Mouse (Mus musculus): ENCODE data around the gene Tmem178b. TPM values are rescaled to one million over a fixed set of nuclear protein-coding genes. Genes with fewer than 3 reads are reported as not detected.

Tmem178b gene
- polyA plus RNA-seq (2012; ENCODE audit: insufficient read depth, insufficient read length, missing spikeins), result 2.2 and 3.3 TPM in 2 replicates

DNA sequence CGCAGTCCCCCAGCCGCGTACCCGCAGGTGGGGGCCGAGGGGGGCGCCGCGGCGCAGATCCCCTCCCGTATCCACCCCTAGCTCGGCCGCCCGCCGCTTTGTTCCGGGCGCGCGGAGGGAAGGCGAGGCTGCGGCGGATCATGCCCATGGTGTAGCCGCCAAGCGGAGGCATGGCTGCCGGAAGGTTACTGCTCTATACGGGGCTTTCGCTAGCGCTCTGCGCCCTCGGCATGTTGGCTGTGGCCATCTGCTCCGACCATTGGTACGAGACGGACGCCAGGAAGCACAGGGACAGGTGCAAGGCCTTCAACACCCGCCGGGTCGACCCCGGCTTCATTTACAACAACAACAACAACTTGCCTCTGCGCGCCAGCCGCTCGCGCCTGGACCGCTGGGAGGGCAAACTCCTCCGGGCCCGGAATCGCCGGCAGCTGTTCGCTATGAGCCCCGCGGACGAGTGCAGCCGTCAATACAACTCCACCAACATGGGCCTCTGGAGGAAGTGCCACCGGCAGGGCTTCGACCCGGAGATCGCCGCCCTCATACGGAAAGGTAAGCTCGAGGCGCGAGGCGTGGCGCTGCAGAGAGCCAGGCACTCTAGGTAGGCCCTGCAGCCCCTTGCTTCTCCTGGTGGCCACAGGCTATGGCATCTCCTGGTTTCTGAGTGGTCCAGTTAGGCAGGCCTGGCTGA, at the start of gene Tmem178b:
Gene Tmem178b, plus strand, starts transcription at position 371 of the 691 bp plus-strand sequence.
- Histone ChIP-seq H3K4me1 (ENCODE audit: control insufficient read depth, insufficient read depth, insufficient read length, low read length) (no peaks in the 10 kb centered on the region), H3K27ac (replicated peaks; ENCODE audit: low read depth, low read length) (no peak within 1 kb of the TSS), H3K4me3 (ENCODE audit: insufficient read depth, low read depth, low read length) (peak within 1 kb of the TSS; percentile 61)

DNA sequence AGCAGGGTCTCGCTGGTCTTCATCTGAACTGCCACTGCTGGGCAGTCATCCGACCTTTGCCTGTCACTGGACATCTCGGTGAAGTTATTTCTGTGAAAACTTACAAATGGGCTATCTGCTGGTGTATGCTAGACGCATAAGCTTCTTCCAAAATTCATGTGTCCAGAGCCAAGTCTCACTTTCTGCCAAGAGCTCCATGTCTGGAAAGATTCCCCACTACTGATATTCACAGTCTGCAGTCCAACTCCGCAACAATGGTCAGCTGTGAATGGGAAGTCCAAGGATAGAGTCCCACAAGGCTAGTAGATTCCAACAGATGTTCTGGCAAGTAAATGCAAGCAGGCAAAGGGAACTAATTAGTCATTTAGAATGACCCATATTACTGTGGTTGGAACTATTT, 44.3 kb upstream of the Tmem178b start:
- Histone ChIP-seq H3K4me1 (ENCODE audit: control insufficient read depth, insufficient read depth, insufficient read length, low read length) (no peaks in the 10 kb centered on the region), H3K4me3 (ENCODE audit: insufficient read depth, low read depth, low read length) (no peak overlapping the region)

GRCm38 (mm10) chr6:39843698-39844342, 29.3 kb upstream of the Tmem178b start:
- no peak overlapping the region for H3K4me3 ChIP-seq (ENCODE audit: insufficient read depth, low read depth, low read length)
- no peak overlapping the region for H3K27ac ChIP-seq (replicated peaks; ENCODE audit: low read depth, low read length)
- no peaks in the 10 kb centered on the region for H3K4me1 ChIP-seq (ENCODE audit: control insufficient read depth, insufficient read depth, insufficient read length, low read length)

More for the DNA sequence above, 44.3 kb upstream of the Tmem178b start:
- H3K27ac ChIP-seq (replicated peaks; ENCODE audit: low read depth, low read length), result no peak overlapping the region

- no peaks in the 10 kb centered on the region for H3K4me1 ChIP-seq (ENCODE audit: control insufficient read depth, insufficient read depth, insufficient read length, low read length)
- no peak overlapping the region for H3K4me3 ChIP-seq (ENCODE audit: insufficient read depth, low read depth, low read length)
- H3K27ac ChIP-seq (replicated peaks; ENCODE audit: low read depth, low read length), result no peak overlapping the region
These were observed 25.5 kb upstream of the Tmem178b start for GRCm38 (mm10) chr6:39847538-39847937.

DNA sequence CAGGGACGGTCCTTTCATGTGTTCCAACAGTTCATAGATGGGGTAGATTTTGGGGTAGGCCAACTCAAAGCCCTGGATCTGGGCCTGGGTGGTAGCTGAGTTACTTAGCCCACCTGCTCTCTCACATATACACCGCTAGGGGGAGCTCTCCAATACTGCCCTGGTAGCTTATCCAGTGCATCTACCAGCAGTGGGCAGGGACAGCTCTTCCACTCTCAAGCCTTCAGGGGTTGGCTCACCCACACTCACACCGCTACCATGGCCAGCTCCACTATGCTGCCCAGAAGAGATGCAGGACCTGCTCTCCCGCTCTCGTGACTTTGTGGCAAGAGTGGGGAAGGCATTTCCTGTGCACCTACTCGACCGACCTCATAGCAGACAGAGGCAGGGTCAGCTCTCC, 24.3 kb upstream of the Tmem178b start:
- Histone ChIP-seq H3K4me3 (ENCODE audit: insufficient read depth, low read depth, low read length) (no peak overlapping the region), H3K4me1 (ENCODE audit: control insufficient read depth, insufficient read depth, insufficient read length, low read length) (no peaks in the 10 kb centered on the region), H3K27ac (replicated peaks; ENCODE audit: low read depth, low read length) (no peak overlapping the region)

DNA sequence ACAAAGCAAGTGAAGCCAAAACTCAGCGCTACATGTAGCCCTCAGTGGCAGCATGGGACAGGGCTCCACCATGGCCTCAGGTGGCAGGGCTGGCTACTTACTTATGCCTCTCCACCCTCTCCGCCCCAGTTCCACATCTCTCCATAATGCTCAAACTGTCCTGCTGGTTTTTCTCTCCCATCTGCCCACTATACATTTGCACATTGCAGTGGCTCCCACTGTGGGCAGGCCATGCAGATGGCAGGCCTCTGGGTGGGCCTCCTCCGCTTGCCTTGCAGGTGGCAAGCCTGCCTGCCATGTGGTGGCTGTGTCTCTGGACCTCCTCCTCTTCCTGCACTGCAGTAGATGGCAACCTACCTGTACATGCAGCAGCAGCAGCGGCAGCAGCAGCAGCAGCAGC, 23.4 kb upstream of the Tmem178b start:
- H3K4me1 ChIP-seq (ENCODE audit: control insufficient read depth, insufficient read depth, insufficient read length, low read length), result no peaks in the 10 kb centered on the region
- H3K4me3 ChIP-seq (ENCODE audit: insufficient read depth, low read depth, low read length), result no peak overlapping the region
- H3K27ac ChIP-seq (replicated peaks; ENCODE audit: low read depth, low read length), result no peak overlapping the region

GRCm38 (mm10) chr6:39870271-39871135, 2.6 kb upstream of the Tmem178b start:
- H3K27ac ChIP-seq (replicated peaks; ENCODE audit: low read depth, low read length), result no peak overlapping the region
- H3K4me1 ChIP-seq (ENCODE audit: control insufficient read depth, insufficient read depth, insufficient read length, low read length), result no peaks in the 10 kb centered on the region
- H3K4me3 ChIP-seq (ENCODE audit: insufficient read depth, low read depth, low read length), result peak overlapping the region; percentile 61

- no peak overlapping the region for H3K27ac ChIP-seq (replicated peaks; ENCODE audit: low read depth, low read length)
- H3K4me1 ChIP-seq (ENCODE audit: control insufficient read depth, insufficient read depth, insufficient read length, low read length), result no peaks in the 10 kb centered on the region
- peak overlapping the region; percentile 61 for H3K4me3 ChIP-seq (ENCODE audit: insufficient read depth, low read depth, low read length)
These were observed 1.4 kb upstream of the Tmem178b start for GRCm38 (mm10) chr6:39871381-39872305.

GRCm38 (mm10) chr6:39872306-39872900, 668 bp upstream of the Tmem178b start:
- Histone ChIP-seq H3K4me1 (ENCODE audit: control insufficient read depth, insufficient read depth, insufficient read length, low read length) (no peaks in the 10 kb centered on the region), H3K27ac (replicated peaks; ENCODE audit: low read depth, low read length) (no peak overlapping the region), H3K4me3 (ENCODE audit: insufficient read depth, low read depth, low read length) (peak overlapping the region; percentile 61)

DNA sequence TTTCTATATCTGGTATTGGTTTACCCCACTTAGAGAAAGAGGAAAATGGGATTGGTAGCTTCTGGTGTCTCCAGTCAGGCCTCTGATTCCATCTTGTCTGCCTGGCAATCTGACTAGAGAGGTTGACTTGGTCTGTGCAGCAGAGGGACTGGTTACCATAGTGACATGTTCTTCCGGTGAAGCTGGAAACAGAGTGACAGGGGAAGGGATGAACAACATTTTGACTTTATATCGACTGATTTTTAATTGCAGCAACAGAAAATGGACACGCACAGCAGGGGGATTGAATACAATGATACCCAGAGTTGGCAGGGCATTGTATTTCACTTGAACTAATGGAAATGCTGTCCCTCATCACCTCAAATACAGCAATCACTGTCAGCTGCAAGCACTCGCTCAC, 2.1 kb downstream of the Tmem178b start:
- Histone ChIP-seq H3K27ac (replicated peaks; ENCODE audit: low read depth, low read length) (no peak overlapping the region), H3K4me1 (ENCODE audit: control insufficient read depth, insufficient read depth, insufficient read length, low read length) (no peaks in the 10 kb centered on the region), H3K4me3 (ENCODE audit: insufficient read depth, low read depth, low read length) (no peak overlapping the region)

DNA sequence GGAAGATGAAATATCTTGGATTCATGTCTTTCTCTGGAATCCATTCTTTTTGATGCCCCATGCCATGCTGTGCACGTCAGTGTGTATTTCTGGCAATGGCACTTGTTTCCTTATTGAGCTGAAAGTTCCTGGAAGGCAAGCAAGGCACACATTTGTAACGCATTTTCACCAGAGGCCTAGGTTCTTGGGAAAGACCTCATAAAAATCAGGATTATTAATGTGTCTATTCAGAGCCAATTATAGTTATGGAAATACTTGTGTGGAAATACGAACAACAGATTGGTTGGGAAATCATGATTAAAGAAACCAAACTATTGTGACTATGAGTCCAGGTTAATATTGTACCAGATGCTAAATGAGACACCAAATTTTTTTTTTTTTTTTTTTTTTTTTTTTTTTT, 3.4 kb downstream of the Tmem178b start:
- Histone ChIP-seq H3K27ac (replicated peaks; ENCODE audit: low read depth, low read length) (no peak overlapping the region), H3K4me1 (ENCODE audit: control insufficient read depth, insufficient read depth, insufficient read length, low read length) (no peaks in the 10 kb centered on the region), H3K4me3 (ENCODE audit: insufficient read depth, low read depth, low read length) (no peak overlapping the region)

- H3K4me1 ChIP-seq (ENCODE audit: control insufficient read depth, insufficient read depth, insufficient read length, low read length), result no peaks in the 10 kb centered on the region
- H3K4me3 ChIP-seq (ENCODE audit: insufficient read depth, low read depth, low read length), result no peak overlapping the region
These were observed 17.7 kb downstream of the Tmem178b start for GRCm38 (mm10) chr6:39890811-39891210.

GRCm38 (mm10) chr6:39896500-39896899, 23.4 kb downstream of the Tmem178b start:
- Histone ChIP-seq H3K4me1 (ENCODE audit: control insufficient read depth, insufficient read depth, insufficient read length, low read length) (no peaks in the 10 kb centered on the region), H3K4me3 (ENCODE audit: insufficient read depth, low read depth, low read length) (no peak overlapping the region), H3K27ac (replicated peaks; ENCODE audit: low read depth, low read length) (no peak overlapping the region)

More at GRCm38 (mm10) chr6:39890811-39891210, 17.7 kb downstream of the Tmem178b start:
- no peak overlapping the region for H3K27ac ChIP-seq (replicated peaks; ENCODE audit: low read depth, low read length)

DNA sequence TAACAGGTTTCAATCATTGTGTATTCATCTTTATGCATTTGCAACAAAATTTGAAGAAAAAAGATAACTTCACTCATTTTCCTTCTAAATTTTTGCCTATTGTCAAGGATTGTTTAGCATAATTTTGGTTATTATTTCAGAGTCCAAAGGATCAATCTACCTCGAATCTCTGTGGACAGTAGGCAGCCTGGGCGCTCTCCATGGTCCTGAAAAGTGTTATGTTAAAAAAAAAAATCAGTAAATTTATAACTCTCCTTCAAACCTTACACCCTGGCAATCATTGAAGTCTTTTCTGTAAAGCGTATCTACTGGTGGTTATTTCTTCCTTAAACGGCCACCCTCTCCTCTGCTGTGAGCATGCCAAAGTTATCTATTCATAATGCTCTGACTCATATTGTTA, 26.2 kb downstream of the Tmem178b start:
- Histone ChIP-seq H3K4me1 (ENCODE audit: control insufficient read depth, insufficient read depth, insufficient read length, low read length) (no peaks in the 10 kb centered on the region), H3K27ac (replicated peaks; ENCODE audit: low read depth, low read length) (no peak overlapping the region), H3K4me3 (ENCODE audit: insufficient read depth, low read depth, low read length) (no peak overlapping the region)
